Mouse (Mus musculus): Measurements from ENCODE around the gene Cntn6. TPM values are rescaled to one million over a fixed set of nuclear protein-coding genes. Genes with fewer than 3 reads are reported as not detected.

The Cntn6 gene
- polyA plus RNA-seq (2014; fragmentation: Nextera tagmentation; extraction: Ambion mirVana), result 3.1 and 3.6 TPM in 2 replicates

DNA sequence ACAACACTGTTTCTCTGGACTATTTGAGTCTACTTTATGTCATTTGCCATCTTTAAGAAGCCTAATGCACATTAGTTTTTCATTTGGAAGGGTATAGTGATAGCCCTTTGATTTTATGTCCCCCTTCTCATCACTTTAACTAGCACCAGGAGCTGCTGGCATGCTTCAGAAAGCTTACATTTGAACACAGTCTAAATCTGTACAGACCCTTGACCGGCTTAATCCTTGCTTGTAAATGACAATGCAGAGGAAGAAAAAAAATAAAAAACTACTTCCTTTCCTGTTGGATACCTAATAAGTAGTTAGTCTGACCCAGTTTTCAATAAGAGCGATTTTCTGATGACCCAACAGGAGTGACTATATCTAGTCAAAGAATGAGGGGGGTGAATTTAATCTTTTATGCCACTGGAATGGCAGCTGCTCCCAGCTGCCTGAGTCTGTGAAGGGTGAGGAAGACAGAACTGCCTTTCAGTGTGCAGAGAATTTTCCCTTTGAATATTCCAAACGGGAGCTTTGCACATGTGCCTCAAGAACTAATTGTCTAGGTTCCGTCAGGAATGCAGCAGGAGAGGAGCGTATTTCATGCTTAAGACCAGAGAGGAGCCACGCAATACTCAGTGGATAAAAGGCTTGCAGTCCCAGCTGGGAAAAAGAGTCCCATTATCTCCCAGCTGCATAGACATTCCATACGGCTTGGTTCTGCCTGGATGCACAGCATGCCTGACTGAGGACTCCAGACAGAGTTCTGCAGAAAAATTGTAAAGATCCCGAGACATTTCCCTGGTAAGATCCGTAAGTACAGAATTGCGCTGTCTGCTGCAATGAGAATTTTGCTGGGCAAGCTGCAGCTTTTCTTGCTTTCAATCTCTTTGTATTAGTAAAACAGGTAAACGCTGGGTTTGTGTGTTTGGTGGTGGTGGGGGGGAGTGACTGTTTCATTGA, at the start of gene Cntn6:
Gene Cntn6 (plus strand): TSS at position 301 of the 942 bp plus-strand sequence.
- H3K4me1 ChIP-seq (ENCODE audit: control insufficient read depth, insufficient read depth, low read length), result peaks cover 5% of the 10 kb centered on the region; the same call in 1 of the 2 replicates
- WGBS, result 40% methylated on average over 11 of the region's 11 CpGs
- H3K27ac ChIP-seq (ENCODE audit: low read depth, low read length), result no peak within 1 kb of the TSS
- no peaks in the 10 kb centered on the region for H3K9me3 ChIP-seq (ENCODE audit: control insufficient read depth, low read length)
- H3K27me3 ChIP-seq (ENCODE audit: control insufficient read depth, insufficient read depth, low read length), result no peaks in the 10 kb centered on the region
- peak within 1 kb of the TSS; percentile 35 for H3K4me2 ChIP-seq (replicated peaks; ENCODE audit: low read depth, low read length)
- no peaks in the 10 kb centered on the region for H3K36me3 ChIP-seq (ENCODE audit: control insufficient read depth, insufficient read depth, low read length)
- peak; percentile 71; the same call in 1 of the 2 replicates for ATAC-seq (ENCODE audit: low FRiP score, low TSS enrichment)
- H3K4me3 ChIP-seq (ENCODE audit: low read length), result peak within 1 kb of the TSS; percentile 17; the same call in 1 of the 2 replicates
- H3K9ac ChIP-seq (ENCODE audit: low read depth, low read length), result no peak within 1 kb of the TSS

DNA sequence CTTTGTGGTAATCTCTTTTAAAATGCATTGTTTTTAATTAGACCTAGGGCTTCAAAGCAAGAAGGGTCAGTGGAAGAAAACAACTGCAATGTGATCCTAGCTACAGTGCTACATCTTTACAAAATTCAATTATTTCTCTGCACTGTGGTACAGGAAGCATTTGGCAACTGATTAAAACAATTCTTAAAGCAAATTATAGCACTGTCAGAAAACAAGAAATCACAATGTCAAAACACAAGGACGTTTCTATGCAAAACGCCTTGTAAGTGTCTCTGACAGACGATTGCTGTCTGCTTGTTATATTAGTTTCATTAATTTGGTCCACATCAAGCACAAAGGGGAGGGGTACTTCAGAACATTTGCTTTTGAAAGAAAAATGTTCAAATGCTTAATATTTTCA, 48.9 kb upstream of the Cntn6 start:
- no peaks in the 10 kb centered on the region for H3K4me1 ChIP-seq (ENCODE audit: control insufficient read depth, insufficient read depth, low read length)
- no peak overlapping the region for H3K4me3 ChIP-seq (ENCODE audit: low read length)
- 54% methylated on average over 3 of the region's 3 CpGs for WGBS
- no peak overlapping the region for H3K4me2 ChIP-seq (replicated peaks; ENCODE audit: low read depth, low read length)
- H3K36me3 ChIP-seq (ENCODE audit: control insufficient read depth, insufficient read depth, low read length), result no peaks in the 10 kb centered on the region
- no peak for ATAC-seq (ENCODE audit: low FRiP score, low TSS enrichment)
- H3K27ac ChIP-seq (ENCODE audit: low read depth, low read length), result no peak overlapping the region
- no peak overlapping the region for H3K9ac ChIP-seq (ENCODE audit: low read depth, low read length)
- H3K9me3 ChIP-seq (ENCODE audit: control insufficient read depth, low read length), result no peaks in the 10 kb centered on the region
- H3K27me3 ChIP-seq (ENCODE audit: control insufficient read depth, insufficient read depth, low read length), result no peaks in the 10 kb centered on the region

DNA sequence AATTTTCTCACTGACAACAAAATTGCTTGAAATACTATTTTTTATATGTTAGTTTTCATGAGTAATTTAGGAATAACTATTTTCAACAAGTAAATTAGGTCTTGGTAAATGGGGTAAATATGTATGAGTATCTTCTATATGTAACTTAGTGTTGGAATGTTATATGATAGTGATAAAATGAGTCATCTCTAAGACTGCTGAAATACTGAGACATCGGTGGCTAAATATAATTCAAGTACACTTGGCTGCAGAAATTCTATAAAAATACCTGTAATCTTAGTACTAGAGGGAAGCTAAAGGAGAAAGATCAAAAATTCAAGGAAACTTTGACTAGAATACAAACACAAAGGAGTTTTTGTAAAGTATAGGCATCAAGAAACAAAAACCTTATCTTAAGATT, 21.9 kb upstream of the Cntn6 start:
- ATAC-seq (ENCODE audit: low FRiP score, low TSS enrichment), result no peak
- WGBS, result 94% methylated on average over 1 of the region's 1 CpGs
- H3K4me2 ChIP-seq (replicated peaks; ENCODE audit: low read depth, low read length), result no peak overlapping the region
- H3K36me3 ChIP-seq (ENCODE audit: control insufficient read depth, insufficient read depth, low read length), result no peaks in the 10 kb centered on the region
- H3K27ac ChIP-seq (ENCODE audit: low read depth, low read length), result no peak overlapping the region
- no peak overlapping the region for H3K9ac ChIP-seq (ENCODE audit: low read depth, low read length)
- no peaks in the 10 kb centered on the region for H3K4me1 ChIP-seq (ENCODE audit: control insufficient read depth, insufficient read depth, low read length)
- H3K27me3 ChIP-seq (ENCODE audit: control insufficient read depth, insufficient read depth, low read length), result no peaks in the 10 kb centered on the region
- H3K9me3 ChIP-seq (ENCODE audit: control insufficient read depth, low read length), result no peaks in the 10 kb centered on the region
- no peak overlapping the region for H3K4me3 ChIP-seq (ENCODE audit: low read length)

GRCm38 (mm10) chr6:104479242-104479641, 13.3 kb upstream of the Cntn6 start:
- Histone ChIP-seq H3K36me3 (ENCODE audit: control insufficient read depth, insufficient read depth, low read length) (no peaks in the 10 kb centered on the region), H3K9me3 (ENCODE audit: control insufficient read depth, low read length) (no peaks in the 10 kb centered on the region), H3K27me3 (ENCODE audit: control insufficient read depth, insufficient read depth, low read length) (no peaks in the 10 kb centered on the region), H3K9ac (ENCODE audit: low read depth, low read length) (no peak overlapping the region), H3K4me2 (replicated peaks; ENCODE audit: low read depth, low read length) (no peak overlapping the region), H3K27ac (ENCODE audit: low read depth, low read length) (no peak overlapping the region), H3K4me1 (ENCODE audit: control insufficient read depth, insufficient read depth, low read length) (no peaks in the 10 kb centered on the region), H3K4me3 (ENCODE audit: low read length) (no peak overlapping the region)
- no peak for ATAC-seq (ENCODE audit: low FRiP score, low TSS enrichment)

GRCm38 (mm10) chr6:104493459-104493858, 869 bp downstream of the Cntn6 start:
- peak overlapping the region; percentile 17; the same call in 1 of the 2 replicates for H3K4me3 ChIP-seq (ENCODE audit: low read length)
- H3K4me1 ChIP-seq (ENCODE audit: control insufficient read depth, insufficient read depth, low read length), result peaks cover 5% of the 10 kb centered on the region; the same call in 1 of the 2 replicates
- H3K36me3 ChIP-seq (ENCODE audit: control insufficient read depth, insufficient read depth, low read length), result no peaks in the 10 kb centered on the region
- no peaks in the 10 kb centered on the region for H3K9me3 ChIP-seq (ENCODE audit: control insufficient read depth, low read length)
- no peak overlapping the region for H3K27ac ChIP-seq (ENCODE audit: low read depth, low read length)
- ATAC-seq (ENCODE audit: low FRiP score, low TSS enrichment), result no peak
- no peak overlapping the region for H3K9ac ChIP-seq (ENCODE audit: low read depth, low read length)
- H3K4me2 ChIP-seq (replicated peaks; ENCODE audit: low read depth, low read length), result peak overlapping the region; percentile 35
- WGBS, result 61% methylated on average over 6 of the region's 6 CpGs
- H3K27me3 ChIP-seq (ENCODE audit: control insufficient read depth, insufficient read depth, low read length), result no peaks in the 10 kb centered on the region

GRCm38 (mm10) chr6:104495801-104496200, 3.2 kb downstream of the Cntn6 start:
- H3K9me3 ChIP-seq (ENCODE audit: control insufficient read depth, low read length), result no peaks in the 10 kb centered on the region
- no peak overlapping the region for H3K4me2 ChIP-seq (replicated peaks; ENCODE audit: low read depth, low read length)
- no peak for ATAC-seq (ENCODE audit: low FRiP score, low TSS enrichment)
- H3K9ac ChIP-seq (ENCODE audit: low read depth, low read length), result no peak overlapping the region
- no peaks in the 10 kb centered on the region for H3K27me3 ChIP-seq (ENCODE audit: control insufficient read depth, insufficient read depth, low read length)
- no peak overlapping the region for H3K4me3 ChIP-seq (ENCODE audit: low read length)
- H3K4me1 ChIP-seq (ENCODE audit: control insufficient read depth, insufficient read depth, low read length), result peaks cover 5% of the 10 kb centered on the region; the same call in 1 of the 2 replicates
- H3K27ac ChIP-seq (ENCODE audit: low read depth, low read length), result no peak overlapping the region
- H3K36me3 ChIP-seq (ENCODE audit: control insufficient read depth, insufficient read depth, low read length), result no peaks in the 10 kb centered on the region
- WGBS, result 73% methylated on average over 2 of the region's 2 CpGs

DNA sequence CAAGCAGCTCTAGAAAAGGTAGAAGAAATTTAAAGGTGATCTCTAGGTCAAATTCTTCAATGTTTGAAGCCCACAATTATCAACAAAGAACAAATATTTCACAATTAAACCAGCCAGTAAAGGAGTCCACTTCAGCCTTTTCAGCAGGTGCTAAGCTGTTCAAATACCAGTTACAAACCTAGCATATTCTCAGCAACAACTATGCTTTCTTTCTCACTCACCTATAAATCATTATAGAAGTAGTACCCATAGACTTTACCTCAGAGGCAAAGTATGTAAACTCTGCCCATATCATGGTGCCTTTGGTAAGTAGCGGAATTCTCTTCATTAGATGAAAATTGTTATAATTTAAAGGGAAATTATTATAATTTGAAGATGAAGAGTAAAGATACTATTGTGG, 71.4 kb downstream of the Cntn6 start:
- 98% methylated on average over 1 of the region's 1 CpGs for WGBS
- Histone ChIP-seq H3K4me2 (replicated peaks; ENCODE audit: low read depth, low read length) (no peak overlapping the region), H3K4me3 (ENCODE audit: low read length) (no peak overlapping the region), H3K27ac (ENCODE audit: low read depth, low read length) (no peak overlapping the region), H3K4me1 (ENCODE audit: control insufficient read depth, insufficient read depth, low read length) (no peaks in the 10 kb centered on the region), H3K27me3 (ENCODE audit: control insufficient read depth, insufficient read depth, low read length) (no peaks in the 10 kb centered on the region), H3K9ac (ENCODE audit: low read depth, low read length) (no peak overlapping the region), H3K9me3 (ENCODE audit: control insufficient read depth, low read length) (no peaks in the 10 kb centered on the region), H3K36me3 (ENCODE audit: control insufficient read depth, insufficient read depth, low read length) (no peaks in the 10 kb centered on the region)
- no peak for ATAC-seq (ENCODE audit: low FRiP score, low TSS enrichment)

GRCm38 (mm10) chr6:104569564-104569963, 77.0 kb downstream of the Cntn6 start:
- H3K9ac ChIP-seq (ENCODE audit: low read depth, low read length), result no peak overlapping the region
- no peaks in the 10 kb centered on the region for H3K9me3 ChIP-seq (ENCODE audit: control insufficient read depth, low read length)
- no peaks in the 10 kb centered on the region for H3K36me3 ChIP-seq (ENCODE audit: control insufficient read depth, insufficient read depth, low read length)
- H3K4me1 ChIP-seq (ENCODE audit: control insufficient read depth, insufficient read depth, low read length), result no peaks in the 10 kb centered on the region
- no peaks in the 10 kb centered on the region for H3K27me3 ChIP-seq (ENCODE audit: control insufficient read depth, insufficient read depth, low read length)
- H3K4me3 ChIP-seq (ENCODE audit: low read length), result no peak overlapping the region
- no peak for ATAC-seq (ENCODE audit: low FRiP score, low TSS enrichment)
- no peak overlapping the region for H3K27ac ChIP-seq (ENCODE audit: low read depth, low read length)
- no peak overlapping the region for H3K4me2 ChIP-seq (replicated peaks; ENCODE audit: low read depth, low read length)

- WGBS, result 50% methylated on average over 3 of the region's 3 CpGs
- no peak overlapping the region for H3K27ac ChIP-seq (ENCODE audit: low read depth, low read length)
- no peak overlapping the region for H3K4me2 ChIP-seq (replicated peaks; ENCODE audit: low read depth, low read length)
- no peak for ATAC-seq (ENCODE audit: low FRiP score, low TSS enrichment)
- H3K4me1 ChIP-seq (ENCODE audit: control insufficient read depth, insufficient read depth, low read length), result no peaks in the 10 kb centered on the region
- no peaks in the 10 kb centered on the region for H3K27me3 ChIP-seq (ENCODE audit: control insufficient read depth, insufficient read depth, low read length)
- H3K9ac ChIP-seq (ENCODE audit: low read depth, low read length), result no peak overlapping the region
- H3K4me3 ChIP-seq (ENCODE audit: low read length), result no peak overlapping the region
- H3K9me3 ChIP-seq (ENCODE audit: control insufficient read depth, low read length), result no peaks in the 10 kb centered on the region
- H3K36me3 ChIP-seq (ENCODE audit: control insufficient read depth, insufficient read depth, low read length), result no peaks in the 10 kb centered on the region
These were observed 95.4 kb downstream of the Cntn6 start for GRCm38 (mm10) chr6:104588028-104588427.

Measured in kidney, embryonic 14.5 days (tissue).